Mouse (Mus musculus): Measurements from ENCODE around the gene Rnf185. TPM values are rescaled to one million over a fixed set of nuclear protein-coding genes. Genes with fewer than 3 reads are reported as not detected.

Rnf185 gene
- total RNA-seq, 2 experiments from 2014 or later, result 27.9 to 28.0 TPM

DNA sequence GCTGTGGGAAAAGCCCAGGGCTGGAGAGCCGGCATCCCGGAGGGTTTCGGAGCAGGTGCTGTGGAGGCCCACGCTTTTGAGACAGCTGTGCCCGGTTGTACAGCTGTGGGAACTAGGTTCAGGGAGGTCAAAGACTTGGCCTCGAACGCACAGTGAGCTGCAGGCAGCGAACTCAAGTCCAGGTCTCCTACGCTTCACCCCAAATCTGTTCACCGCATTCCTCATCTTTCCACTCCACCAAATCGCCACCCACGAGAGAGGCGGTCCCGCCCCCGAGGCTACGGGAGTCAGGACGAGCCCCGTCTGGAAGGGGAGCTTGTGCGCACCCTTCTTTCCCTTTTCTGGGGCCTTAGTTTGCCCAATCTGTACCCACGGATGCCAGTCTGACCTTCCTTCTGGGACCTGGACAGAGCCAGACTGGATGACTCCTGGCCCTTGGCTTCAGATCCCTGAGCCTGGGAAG, 431 bp downstream of the Rnf185 start:
- intact Hi-C loops (cut with DNase I), result loop anchor here (2.0 to 5.0 kb wide), 3 partner anchors 43 to 119 kb away; partner anchors contain the start of genes Limk2 and Pik3ip1
- no peak for DNase-seq

DNA sequence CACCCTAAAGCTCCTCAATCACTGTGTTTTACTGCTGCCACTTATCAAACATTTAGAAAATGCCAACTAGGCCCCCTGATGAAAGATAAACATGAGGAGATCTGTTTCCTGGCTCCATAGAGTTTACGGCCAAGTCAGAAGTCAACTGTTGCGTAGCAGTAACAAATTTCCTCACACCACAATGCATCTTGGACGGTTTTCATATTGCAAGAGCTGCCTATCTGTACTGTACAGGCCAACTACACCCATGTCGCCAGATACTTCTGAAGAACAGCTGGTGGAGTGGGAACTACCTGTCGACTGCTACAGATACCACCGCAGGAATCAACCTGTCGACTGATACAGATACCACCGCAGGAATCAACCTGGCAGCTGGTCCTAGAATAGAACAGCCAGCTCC, 7.3 kb downstream of the Rnf185 start:
- intact Hi-C loops (cut with DNase I), result no loop called here
- no peak for DNase-seq

DNA sequence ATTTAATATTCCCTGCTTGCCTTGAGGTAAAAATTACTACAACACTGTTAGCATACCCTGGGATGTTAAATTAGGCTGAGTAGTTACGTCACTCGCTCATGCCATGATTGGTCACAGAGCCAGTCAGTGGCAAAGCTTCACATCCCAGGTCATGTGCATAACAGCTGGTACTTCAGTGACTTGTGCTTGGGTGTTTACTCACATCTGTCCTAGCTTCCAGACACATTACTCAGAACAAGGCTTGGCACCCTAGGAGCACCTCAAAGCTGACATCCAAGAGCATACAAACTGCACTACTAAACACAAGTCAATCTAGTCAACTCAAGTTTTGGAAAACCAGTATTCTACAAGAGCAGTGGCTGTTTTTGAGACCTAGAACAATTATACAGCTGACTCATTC, 9.1 kb downstream of the Rnf185 start:
- intact Hi-C loops (cut with DNase I), result no loop called here
- DNase-seq, result no peak

DNA sequence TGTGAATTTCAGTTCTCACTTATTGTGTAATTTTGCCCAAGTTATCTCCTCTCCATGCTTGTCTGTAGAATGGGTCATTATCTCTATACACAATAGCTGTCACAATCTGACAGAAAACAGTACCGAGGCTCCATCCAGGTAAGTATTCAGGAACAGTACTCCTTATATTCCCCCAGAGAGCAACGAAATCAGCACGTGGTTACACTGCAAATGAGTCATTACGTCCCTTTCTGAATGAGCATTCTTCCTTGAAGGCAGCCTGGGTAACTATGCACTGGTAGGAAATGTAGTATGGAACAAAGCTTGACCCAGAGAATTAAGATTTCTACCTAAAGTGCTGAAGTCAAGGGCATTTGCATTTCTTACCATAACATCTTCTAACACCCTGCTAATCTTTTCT, 9.5 kb downstream of the Rnf185 start:
- intact Hi-C loops (cut with DNase I), result no loop called here
- DNase-seq, result no peak

DNA sequence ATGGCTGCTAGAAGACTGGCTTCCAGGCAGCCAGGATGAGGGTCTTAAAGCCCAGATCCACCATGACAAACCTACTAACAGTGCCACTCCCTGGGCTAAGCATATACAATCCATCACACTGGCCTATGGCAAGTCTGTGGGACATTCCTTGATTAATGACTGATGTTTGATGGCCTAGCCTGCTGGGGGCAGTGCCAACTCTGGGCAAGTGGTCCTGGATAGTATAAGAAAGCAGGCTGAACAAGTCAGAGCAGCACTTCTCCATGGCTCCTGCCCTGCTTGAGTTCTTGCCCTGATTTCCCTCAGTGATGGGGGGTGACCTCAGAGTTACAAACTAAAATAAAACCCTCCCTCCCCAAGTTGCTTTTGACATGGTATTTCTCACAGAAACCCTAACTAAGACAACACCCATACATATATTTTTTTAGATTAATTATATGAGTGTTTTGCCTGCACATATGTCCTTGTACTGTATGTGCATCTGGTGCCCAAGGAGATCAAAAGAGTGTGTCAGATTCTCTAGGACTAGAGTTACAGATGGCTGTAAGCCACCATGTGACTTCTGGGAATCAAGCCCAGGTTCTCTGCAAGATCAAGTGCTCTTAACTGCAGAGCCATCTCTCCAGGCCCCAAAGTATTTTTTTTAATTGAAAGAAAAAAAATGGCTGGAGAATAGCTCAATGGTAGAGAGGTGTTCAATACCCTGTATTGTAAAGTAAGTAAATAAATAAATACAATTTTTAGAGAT, 10.3 kb downstream of the Rnf185 start:
- DNase-seq, result peak; percentile 50 to 61
- intact Hi-C loops (cut with DNase I), result no loop called here

DNA sequence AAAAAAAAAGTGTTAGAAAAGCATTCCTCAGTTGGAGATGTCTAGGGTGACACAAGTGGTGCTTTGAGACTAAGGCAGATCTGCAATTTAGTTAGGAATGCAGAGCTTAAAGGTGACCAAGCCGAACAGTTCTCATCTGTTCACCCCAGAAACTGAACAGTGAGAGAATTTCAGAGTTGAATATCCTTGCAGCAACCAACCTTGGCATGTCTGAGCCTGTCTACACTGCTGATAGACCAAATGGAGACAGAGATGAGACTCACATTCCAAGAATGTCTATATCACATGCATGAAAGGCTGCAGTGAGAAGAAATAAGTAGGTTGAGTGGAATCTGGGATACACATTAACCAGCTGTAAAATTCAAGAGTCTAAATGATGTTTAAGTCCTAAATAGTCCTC, 14.5 kb downstream of the Rnf185 start:
- no peak for DNase-seq
- intact Hi-C loops (cut with DNase I), result no loop called here

DNA sequence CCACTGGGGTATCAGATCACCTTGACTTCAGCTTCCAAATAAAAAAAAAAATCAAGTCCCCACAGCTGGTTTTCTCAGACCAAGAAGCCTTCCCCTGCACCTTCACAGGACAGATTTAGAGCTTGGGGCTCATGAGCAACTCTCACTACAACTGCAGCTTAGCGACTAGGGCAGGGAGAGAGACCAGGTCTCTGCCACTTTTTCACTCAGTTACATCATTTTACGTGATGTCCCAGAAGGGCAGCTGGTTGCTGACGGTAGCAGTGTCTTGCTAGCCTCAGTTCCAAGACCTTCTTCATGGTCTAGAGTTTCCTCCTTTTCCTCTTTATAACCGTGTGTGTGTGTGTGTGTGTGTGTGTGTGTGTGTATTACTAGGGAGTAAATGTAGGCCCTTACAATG, 18.4 kb downstream of the Rnf185 start:
- DNase-seq, result no peak
- intact Hi-C loops (cut with DNase I), result no loop called here

DNA sequence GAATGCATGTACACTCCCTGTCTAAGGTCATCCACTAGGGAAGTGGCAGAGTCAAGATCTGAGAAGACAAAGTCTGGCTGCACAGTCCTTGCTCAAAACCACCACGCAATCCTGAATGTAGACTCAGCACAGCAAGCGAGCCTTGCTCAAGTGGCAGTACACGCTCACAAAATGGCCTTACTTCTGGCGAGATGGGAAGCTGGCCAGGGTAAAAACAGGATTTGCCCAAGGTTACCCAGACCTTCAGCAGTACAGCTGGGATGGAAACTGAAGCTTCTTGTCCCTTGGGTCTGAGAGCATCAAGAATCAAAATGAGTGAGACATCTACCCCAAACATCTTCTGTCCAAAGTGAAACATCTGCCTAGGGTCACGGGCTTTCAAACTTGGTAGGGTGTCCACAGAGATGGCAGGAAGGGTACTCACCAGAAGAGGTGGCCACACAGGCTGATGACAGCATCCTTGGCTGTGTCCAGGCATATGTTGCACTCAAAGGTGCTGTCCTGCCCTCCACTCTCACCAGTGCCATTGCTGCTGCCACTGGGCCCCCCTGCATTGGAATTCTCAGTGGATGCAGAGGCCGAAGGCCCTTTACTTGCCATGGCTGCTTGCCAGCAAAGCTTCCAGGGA, 20.1 kb downstream of the Rnf185 start:
- intact Hi-C loops (cut with DNase I), result no loop called here
- DNase-seq, result no peak

DNA sequence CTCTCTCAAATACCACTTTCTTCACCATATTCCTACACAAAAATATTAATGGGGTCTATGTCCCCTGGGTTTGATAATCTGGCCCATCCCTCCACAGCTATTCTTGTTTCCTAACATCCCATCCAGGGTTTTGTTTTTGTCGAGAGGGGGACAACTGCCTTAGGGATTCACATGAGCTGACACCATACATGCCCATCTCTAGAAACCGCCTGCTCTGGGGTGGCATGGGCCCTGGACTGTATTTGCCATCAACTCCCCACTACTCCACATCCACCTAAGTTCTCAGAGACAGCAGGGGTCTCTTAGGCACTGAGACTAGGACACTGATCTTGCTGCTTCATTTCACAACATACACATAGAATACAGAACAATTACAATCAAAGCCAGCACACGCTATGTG, 20.6 kb downstream of the Rnf185 start:
- DNase-seq, result no peak
- intact Hi-C loops (cut with DNase I), result no loop called here

DNA sequence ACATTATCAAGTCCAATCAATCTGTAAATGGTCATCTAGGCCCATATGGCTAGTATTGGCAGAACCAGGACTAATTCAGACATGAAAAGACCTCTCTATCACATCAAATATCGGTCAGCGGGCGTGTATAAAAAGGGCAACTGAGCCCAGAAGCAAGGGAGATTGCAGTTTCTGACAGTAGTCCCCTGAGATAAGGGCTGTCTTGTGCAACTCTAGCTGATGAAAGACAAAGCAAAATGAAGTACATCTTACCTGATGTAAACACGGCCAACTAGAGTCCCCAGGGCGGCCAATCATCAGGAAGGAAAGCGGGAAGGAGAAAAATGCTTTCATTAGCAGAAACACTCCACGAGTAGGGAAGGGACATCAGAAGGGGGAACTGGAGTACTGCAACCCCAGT, 23.5 kb downstream of the Rnf185 start:
- intact Hi-C loops (cut with DNase I), result no loop called here

DNA sequence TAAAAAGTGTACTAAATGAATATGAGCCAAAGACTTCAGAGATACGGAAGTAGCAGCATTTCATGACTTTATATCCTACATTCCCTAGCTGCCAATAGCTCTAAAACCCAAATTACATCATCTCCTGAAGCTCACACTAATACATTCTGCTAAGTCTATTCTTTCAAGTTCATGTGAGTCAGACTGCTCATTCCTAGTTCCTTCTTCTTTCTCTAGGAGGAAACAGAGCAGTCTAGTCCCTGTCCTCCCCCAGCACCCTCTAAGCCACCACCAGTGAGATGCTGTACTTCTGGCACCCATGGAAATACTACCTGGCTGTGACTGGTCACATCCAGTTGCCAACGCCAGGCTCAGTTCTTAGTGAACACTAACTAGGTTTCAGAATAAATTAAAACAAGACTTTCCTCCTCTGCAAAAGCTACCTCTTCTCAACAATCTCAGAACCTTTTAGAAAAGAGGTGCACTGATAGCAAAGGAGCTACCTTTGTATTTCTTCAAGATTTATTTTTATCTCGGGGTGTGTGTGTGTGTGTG, 24.4 kb downstream of the Rnf185 start:
- no peak for DNase-seq
- intact Hi-C loops (cut with DNase I), result no loop called here

More for the DNA sequence above, 23.5 kb downstream of the Rnf185 start:
- no peak for DNase-seq

DNA sequence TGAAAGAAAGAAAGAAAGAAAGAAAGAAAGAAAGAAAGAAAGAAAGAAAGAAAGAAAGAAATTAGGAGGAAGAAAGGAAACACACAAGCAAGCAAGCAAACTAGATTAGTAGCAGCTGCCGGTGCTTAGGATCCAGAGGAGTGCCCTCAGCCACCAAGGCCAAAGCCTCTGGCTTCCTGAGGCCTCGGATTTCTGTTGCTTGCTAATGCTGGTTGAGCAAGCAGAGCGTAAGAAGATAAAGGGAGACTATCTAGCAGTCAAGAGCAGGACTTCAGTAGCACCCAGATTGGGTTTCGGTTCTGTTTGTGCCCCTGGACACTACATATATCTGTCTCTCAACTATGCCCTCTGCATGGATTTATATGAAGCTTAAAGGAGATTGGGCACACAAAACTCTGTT, 29.9 kb downstream of the Rnf185 start:
- intact Hi-C loops (cut with DNase I), result no loop called here
- no peak for DNase-seq

DNA sequence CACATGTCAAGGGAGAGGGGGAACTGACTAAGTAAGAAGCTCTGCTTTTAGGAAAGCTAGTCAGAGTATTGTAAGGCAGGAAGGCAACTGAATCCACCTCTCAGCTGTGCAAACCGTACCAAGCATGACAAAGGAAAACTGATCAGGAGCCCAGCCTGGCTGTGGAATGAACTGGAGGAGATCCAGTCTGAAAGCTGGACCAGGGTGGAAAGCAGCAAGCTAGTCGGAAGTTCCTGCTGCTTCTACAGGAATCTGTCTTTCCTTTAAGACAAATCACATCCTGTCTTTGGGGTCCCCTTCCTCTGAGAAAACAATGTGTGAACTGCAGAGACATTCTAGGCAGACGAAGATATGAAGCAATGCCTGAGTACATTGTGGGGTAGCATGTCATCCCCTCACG, 33.4 kb downstream of the Rnf185 start:
- intact Hi-C loops (cut with DNase I), result no loop called here
- DNase-seq, result peak; percentile 39 to 44

DNA sequence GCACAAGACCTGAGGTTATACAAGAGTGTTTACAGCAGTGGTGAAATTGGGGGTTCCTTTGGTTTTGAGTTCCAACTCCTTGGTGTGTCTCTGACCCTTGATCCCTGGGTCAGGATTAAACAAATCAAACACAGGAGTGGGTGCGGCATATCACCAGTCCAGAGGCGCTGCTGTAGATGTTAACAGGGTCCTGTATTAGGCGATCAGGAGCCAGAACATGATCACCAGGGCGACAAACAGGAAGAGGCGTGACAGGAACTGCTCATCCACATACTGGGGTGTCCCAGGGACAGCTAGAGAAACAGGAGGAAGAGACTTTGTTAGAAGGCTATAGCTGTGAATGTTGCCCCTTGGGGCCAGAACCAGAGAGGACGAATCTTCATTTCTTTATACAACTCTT, 34.4 kb downstream of the Rnf185 start:
- intact Hi-C loops (cut with DNase I), result no loop called here
- no peak for DNase-seq

DNA sequence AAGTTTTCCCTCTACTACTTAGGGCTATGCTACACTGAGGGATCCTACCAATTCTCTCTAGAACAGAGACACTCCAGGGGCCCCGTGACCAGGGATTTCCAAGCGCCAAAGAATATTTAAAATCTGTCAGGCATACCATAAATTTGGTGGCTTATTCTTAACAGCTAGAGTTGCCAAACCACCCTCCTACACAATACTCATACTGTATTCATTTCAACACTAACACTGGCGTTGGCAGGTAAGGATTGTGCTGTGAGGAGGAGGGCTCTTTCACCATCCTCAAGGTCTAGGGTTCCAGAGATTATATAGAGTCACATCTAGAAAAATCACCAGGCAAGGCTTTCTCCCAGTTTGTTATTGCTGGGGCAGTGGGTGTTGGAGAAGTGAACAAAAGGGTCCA, 35.8 kb downstream of the Rnf185 start:
- intact Hi-C loops (cut with DNase I), result no loop called here
- DNase-seq, result no peak

DNA sequence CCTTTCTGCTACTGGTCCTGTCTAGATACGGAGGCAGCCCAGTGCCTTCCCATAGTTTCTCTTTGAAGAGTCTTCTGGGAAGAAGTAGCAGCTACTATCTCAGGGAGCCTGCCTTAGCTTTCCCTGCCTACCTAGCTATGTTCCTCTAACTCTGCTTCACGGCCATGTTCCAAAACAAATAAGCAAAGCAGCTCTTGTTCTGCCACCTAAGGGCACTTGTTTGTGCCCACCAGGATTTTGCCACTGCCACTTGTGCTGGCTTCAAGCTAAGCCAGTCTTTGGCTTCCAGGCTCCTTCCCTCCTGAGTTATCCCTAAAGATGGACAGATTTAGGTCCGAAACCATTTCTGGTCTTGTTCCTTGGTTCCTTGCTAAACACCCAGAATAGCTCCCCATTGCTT, 40.1 kb downstream of the Rnf185 start:
- DNase-seq, result no peak
- intact Hi-C loops (cut with DNase I), result no loop called here

DNA sequence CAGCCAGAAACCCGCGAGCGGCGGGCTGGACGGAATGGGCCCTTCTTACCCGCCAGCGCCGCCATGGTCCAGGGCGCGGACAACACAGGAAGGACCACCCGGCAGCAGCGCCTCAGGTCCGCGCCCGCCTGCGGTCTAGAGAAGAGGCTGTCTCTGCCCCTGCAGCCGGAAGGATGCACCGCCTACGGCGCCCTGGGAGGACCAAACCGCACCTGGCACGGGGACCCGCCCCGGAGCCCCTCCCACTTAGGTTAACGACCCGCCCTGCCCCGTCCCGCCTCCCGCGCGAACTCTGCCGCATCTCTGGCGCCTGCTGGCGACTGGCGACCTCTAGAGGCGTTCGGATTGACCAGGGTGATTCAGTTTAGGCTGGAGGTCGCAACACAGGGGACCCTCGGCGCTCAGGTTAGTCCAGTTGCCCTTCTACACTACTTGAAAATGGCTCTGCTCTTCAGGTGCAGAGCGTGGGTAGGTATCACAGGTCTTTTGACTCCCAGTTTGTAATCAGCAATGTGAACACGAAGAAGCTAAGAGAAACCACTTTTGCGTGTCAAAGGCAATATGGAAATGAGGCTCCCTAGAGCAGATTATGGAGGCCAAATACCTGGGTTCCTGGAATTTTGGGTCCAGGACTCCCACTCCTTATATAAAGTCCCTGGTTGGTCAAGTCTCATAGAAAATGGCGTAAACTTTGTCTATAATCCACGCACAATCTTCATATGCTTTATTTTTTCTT, 43.0 kb downstream of the Rnf185 start, which contains the start of gene Limk2:
Limk2 (minus strand) TSS at position 193 of the 736 bp plus-strand sequence.
- intact Hi-C loops (cut with DNase I), result loop anchor here (2.0 kb wide), 2 partner anchors 44 to 62 kb away; partner anchors contain the start of gene Rnf185
- DNase-seq, result peak; percentile 94 to 95

DNA sequence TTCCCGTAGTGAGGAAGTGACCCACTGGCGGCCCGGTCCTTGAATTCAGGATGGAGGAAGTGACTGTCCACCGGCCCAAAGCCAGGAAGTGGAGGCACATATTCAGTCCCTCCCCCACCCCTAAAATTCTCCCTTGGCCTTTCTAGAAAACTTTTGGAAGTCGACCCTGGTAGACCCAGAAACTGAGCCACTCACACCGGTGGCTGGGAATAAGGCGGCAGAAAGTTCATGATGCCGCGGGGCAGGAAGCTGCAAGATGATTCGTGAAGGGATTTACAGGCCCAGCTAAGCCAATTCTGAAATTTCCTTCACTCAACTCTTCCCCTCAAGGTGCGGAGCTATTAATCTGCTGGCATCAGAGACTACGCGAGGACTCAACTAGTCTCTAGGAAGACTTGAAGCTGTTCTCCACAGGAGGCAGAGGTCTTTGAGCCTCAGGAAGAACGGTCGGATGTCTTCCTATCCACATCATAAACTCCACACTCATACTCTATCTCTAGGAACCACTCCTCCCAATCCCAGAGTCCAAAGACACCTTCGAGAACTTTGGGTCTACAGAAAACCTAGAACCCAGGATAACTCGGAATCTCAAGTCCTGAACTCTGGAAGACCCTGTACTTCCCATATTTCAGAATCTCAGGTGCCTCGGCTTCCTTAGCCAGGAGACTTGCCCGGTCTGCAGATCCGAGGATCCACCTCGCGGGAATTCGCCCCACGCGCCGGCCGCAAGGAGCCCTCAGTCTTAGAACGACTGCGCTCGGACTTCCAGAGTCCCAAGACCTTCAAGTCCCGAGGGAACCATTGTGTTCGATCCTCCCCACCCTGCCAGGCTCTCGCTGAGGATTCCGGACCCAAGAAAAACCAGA, 43.8 kb downstream of the Rnf185 start:
- intact Hi-C loops (cut with DNase I), result loop anchor here (2.0 kb wide), 2 partner anchors 44 to 62 kb away; partner anchors contain the start of gene Rnf185
- peak; percentile 18 to 30 for DNase-seq

DNA sequence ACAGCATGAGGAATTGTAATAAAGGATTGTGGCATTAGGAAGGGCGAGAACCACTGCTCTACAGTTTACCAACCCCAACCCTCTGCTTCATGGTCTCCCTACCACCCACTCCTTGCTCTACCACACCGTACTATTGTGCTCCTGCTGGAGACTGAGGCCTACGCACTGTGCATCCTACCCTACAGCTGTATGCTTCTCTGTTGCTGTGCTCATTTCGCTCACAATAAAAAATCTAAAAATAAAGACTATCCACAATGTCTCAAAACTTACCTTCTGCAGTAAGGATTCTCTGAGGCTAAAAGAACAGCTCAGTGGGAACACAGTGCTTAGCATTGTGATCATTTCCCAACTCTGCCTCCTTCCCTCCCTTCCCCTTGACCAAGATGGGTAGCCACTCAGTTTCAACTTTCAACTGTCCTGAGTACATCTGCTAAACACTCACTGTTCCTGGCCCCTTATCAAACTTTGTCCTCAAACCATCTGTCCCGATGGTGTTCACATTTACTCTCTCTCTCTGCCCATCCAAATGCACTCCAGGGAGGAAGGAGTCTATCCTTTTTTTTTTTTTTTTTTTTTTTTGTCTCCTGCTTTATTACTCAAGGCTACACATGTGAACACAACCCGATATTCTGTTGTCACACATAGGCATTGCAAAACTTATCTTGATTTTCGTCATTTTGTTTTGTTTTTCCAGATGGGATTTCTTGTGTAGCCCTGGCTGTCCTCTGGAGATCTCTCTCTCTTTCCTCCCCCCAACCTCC, 47.7 kb downstream of the Rnf185 start:
- intact Hi-C loops (cut with DNase I), result no loop called here
- DNase-seq, result no peak
